Mouse (Mus musculus) olfactory bulb, adult 2 months (tissue): Measurements from ENCODE around the gene Arhgap23.

Source experiments
- CTCF ChIP-seq: fragments of 200-500 bp; IDR thresholded peaks from 2 replicates; pipeline ENCODE4 v1.5.1; 2012; ENCODE audit warnings: low read depth, mild to moderate bottlenecking, low read length, moderate library complexity; ENCODE audit not compliant: insufficient read depth
- POLR2A ChIP-seq: fragments of 200-500 bp; IDR thresholded peaks from 2 replicates; pipeline ENCODE4 v1.6.1; 2012; ENCODE audit warnings: mild to moderate bottlenecking, low read depth, low read length, moderate library complexity; ENCODE audit not compliant: insufficient read depth

DNA sequence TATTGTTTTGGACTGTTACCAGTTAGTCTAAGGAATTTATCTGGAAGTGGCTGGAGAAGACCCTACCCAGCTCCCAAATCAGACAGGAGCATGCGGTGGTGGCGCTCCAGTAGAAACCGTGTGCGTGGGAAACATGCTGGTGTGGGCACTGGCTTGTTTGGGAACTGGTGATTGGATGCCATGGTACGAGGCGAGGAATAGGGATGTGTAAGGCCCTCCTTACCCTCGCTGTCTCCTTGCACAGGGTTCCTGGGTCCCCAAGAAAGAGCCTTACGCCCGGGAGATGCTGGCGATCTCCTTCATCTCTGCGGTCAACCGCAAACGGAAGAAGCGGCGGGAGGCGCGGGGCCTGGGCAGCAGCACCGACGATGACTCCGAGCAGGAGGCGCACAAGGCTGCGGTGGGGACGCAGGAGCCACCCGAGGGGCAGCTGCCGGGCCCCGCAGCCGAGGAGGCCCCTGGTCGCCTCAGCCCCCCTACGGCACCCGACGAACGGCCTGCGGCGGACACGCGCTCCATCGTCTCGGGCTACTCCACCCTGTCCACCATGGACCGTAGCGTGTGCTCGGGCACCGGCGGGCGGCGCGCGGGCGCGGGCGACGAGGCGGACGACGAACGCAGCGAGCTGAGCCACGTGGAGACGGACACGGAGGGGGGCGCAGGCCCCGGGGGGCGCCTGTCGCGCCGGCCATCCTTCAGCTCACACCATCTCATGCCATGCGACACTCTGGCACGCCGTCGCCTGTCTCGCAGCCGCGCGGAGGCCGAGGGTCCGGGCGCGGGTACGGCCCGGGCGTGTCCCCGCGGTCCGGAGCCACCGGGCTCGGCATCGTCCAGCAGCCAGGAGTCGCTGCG is 84.8 kb downstream of the Arhgap23 start, which contains the start of gene 4933428G20Rik:
- no peak for TF ChIP-seq POLR2A
- no peak for TF ChIP-seq CTCF
